Mouse (Mus musculus) midbrain, postnatal 0 days (tissue): ENCODE measurements at regions not wholly inside any gene's neighbourhood (a gene's known extent, or its start where the extent isn't known, plus 50 kb on each side); places are given as distances from the start of the nearest gene placed in this dataset.
A peak's percentile ranks its signal among the peaks of the same experiment; 100 is the strongest.

Experiments used
- ATAC-seq: fragments of 200-750 bp; cut with Nextera tagmentation; 2 replicates; pipeline ENCODE4 v1.8.0; 2017; ENCODE audit warnings: moderate number of reproducible peaks, mild to moderate bottlenecking, moderate TSS enrichment, moderate library complexity; ENCODE audit not compliant: low FRiP score
- DNase-seq: peaks from one replicate; pipeline ENCODE4 v3.0.0-alpha.2; 2015; ENCODE audit warnings: low spot score
- H3K27ac ChIP-seq: fragments of 300-500 bp; sonication (generic); 2 replicates; pipeline ENCODE4 v1.5.1; 2014; ENCODE audit warnings: low read depth, mild to moderate bottlenecking, low read length, mixed read lengths
- H3K27me3 ChIP-seq: fragments of 300-500 bp; sonication (generic); 2 replicates; pipeline ENCODE4 v1.6.1; 2014; ENCODE audit warnings: low read length, control low read depth, mixed read lengths; ENCODE audit not compliant: insufficient read depth
- H3K36me3 ChIP-seq: fragments of 300-500 bp; sonication (generic); 2 replicates; pipeline ENCODE4 v1.6.1; 2014; ENCODE audit warnings: low read length, control low read depth, mixed read lengths; ENCODE audit not compliant: insufficient read depth
- H3K4me1 ChIP-seq: fragments of 300-500 bp; sonication (generic); 2 replicates; pipeline ENCODE4 v1.6.1; 2014; ENCODE audit warnings: mild to moderate bottlenecking, control low read depth, antibody characterized with exemption, low read length, mixed read lengths; ENCODE audit not compliant: insufficient read depth
- H3K4me2 ChIP-seq: fragments of 300-500 bp; sonication (generic); 2 replicates; pipeline ENCODE4 v1.6.1; 2014; ENCODE audit warnings: low read depth, mild to moderate bottlenecking, low read length, mixed read lengths; ENCODE audit not compliant: poor library complexity, severe bottlenecking
- H3K4me3 ChIP-seq: fragments of 300-500 bp; sonication (generic); 2 replicates; pipeline ENCODE4 v1.5.1; 2014; ENCODE audit warnings: low read depth, mild to moderate bottlenecking, low read length, moderate library complexity
- H3K9ac ChIP-seq: fragments of 300-500 bp; sonication (generic); replicated peaks from 2 replicates; pipeline ENCODE4 v1.6.1; 2014; ENCODE audit warnings: mild to moderate bottlenecking, low read length, moderate library complexity, mixed read lengths; ENCODE audit not compliant: poor library complexity, severe bottlenecking
- H3K9me3 ChIP-seq: fragments of 300-500 bp; sonication (generic); 2 replicates; pipeline ENCODE4 v1.6.1; 2016; ENCODE audit warnings: low read length, control low read depth
- CTCF ChIP-seq: IDR thresholded peaks from 2 replicates; pipeline ENCODE4 v1.5.1; 2016; ENCODE audit warnings: antibody characterized with exemption, mild to moderate bottlenecking
- WGBS: fragments of 180-500 bp; shearing (Covaris S2); extraction: QIAGEN DNeasy Blood & Tissue Kit; methylation state at CpG from one replicate; pipeline ENCODE4 v1.1.7; 2014; 5-methylcytosine and 5-hydroxymethylcytosine counted together

DNA sequence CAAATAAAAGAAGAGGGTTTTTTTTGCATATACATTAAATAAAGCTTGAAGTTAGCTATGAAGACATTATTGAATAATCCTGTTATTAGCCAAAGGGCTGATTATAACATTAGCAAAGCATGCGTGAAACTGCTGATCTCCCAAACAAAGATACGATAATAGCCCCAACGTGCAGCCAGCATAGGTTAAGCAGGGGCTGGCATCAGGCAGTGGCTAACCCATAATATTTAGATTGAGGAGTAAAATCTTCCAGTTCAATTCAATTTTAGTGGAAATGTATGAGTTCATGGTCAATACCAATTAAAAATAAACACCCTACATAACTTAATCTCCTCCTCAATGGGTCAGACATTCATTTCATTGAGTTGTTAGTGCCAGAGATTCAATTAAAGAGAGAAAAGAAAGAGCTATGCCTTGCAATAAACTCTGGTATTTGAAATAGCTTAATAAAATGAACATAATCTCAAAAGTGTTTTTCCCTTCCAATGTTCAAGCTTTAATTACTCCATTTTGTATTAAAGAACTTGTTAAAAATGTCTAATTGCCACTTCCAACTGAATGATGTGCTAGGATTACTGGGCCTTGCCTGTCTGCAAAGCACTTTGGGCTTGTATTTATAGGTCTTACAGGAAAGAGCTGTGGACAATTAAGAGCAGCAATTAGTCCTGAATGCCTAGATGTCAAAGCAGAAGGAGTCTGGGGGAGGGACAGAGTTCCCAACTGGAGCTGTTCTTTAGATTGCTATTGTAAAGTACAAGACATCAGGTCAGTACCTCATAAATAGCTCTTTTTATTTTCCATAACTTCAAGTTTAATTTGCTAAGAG lies 539.8 kb upstream of the Hs3st1 start:
- Histone ChIP-seq H3K4me3 (no peak overlapping the region), H3K4me1 (no peaks in the 10 kb centered on the region), H3K27ac (no peak overlapping the region), H3K36me3 (no peaks in the 10 kb centered on the region), H3K4me2 (no peak overlapping the region), H3K27me3 (no peaks in the 10 kb centered on the region), H3K9me3 (no peaks in the 10 kb centered on the region), H3K9ac (no peak overlapping the region)
- DNase-seq (no peak), ATAC-seq (no peak)
- TF ChIP-seq CTCF = no peak
- 40% methylated on average over 3 of the region's 3 CpGs for WGBS

DNA sequence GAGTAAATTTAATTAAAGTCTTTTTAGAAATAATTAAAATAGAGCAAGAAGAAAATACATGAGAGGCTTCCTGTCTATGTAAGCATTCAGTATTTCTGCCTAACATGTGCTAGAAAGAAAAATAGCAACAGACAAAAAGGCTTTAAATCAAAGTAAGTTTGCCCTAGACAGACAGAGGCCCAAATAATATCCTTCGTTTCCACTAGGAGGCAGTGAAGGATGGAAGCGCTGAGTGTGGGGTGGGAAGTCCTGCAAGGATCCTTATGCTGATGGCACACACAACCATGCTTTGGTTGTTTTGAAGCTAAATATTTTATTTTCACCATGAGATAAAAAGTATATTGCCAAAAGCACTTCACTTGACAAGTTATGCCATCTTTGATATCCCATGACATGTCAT lies 527.1 kb upstream of the Hs3st1 start:
- ATAC-seq (no peak), DNase-seq (no peak)
- Histone ChIP-seq H3K9me3 (no peaks in the 10 kb centered on the region), H3K4me1 (no peaks in the 10 kb centered on the region), H3K4me3 (no peak overlapping the region), H3K27ac (no peak overlapping the region), H3K4me2 (no peak overlapping the region), H3K27me3 (no peaks in the 10 kb centered on the region), H3K36me3 (no peaks in the 10 kb centered on the region), H3K9ac (no peak overlapping the region)
- TF ChIP-seq CTCF = peak; percentile 23
- 55% methylated on average over 2 of the region's 2 CpGs for whole genome bisulfite sequencing

DNA sequence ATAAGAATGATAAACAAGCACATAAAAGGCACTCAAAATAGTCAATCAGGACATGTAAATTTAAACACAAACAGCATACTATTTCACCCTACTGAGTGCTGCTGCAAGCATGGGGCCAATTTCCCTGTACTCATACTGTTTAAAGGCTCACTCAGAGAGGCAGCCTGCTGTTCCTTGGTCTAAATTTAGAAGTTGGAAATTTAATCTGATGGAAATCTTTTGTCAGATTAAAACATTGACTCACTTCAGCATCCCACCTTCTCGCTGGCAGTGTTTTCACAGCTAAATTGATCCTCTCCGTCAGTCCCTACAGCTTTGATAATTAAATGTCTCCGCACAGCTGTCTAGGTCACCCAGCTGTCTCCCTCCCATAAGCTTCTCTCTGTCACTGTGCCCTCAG lies 491.4 kb upstream of the Hs3st1 start:
- DNase-seq (peak; percentile 1), ATAC-seq (no peak)

More for the DNA sequence above, 491.4 kb upstream of the Hs3st1 start:
- no peak for TF ChIP-seq CTCF
- no peak overlapping the region for H3K4me2 ChIP-seq
- 63% methylated on average over 3 of the region's 3 CpGs for WGBS
- H3K27me3 ChIP-seq = no peaks in the 10 kb centered on the region
- no peaks in the 10 kb centered on the region for H3K4me1 ChIP-seq
- no peak overlapping the region for H3K27ac ChIP-seq
- H3K36me3 ChIP-seq = no peaks in the 10 kb centered on the region
- no peak overlapping the region for H3K4me3 ChIP-seq
- H3K9me3 ChIP-seq = no peaks in the 10 kb centered on the region
- H3K9ac ChIP-seq = no peak overlapping the region
